Mouse (Mus musculus) forebrain, embryonic 16.5 days (tissue): ENCODE measurements at regions not wholly inside any gene's neighbourhood (a gene's known extent, or its start where the extent isn't known, plus 50 kb on each side); places are given as distances from the start of the nearest gene placed in this dataset.

Source experiments
- ATAC-seq: fragments of 200-750 bp; cut with Nextera tagmentation; 2 replicates; pipeline ENCODE4 v1.8.0; 2017; ENCODE audit warnings: mild to moderate bottlenecking, moderate library complexity
- H3K27ac ChIP-seq: fragments of 300-500 bp; sonication (generic); 2 replicates; pipeline ENCODE4 v1.5.1; 2014; ENCODE audit warnings: low read length, control low read depth
- H3K27me3 ChIP-seq: fragments of 300-500 bp; sonication (generic); replicated peaks from 2 replicates; pipeline ENCODE4 v1.6.1; 2014; ENCODE audit warnings: low read length; ENCODE audit not compliant: control insufficient read depth, insufficient read depth
- H3K36me3 ChIP-seq: fragments of 300-500 bp; sonication (generic); 2 replicates; pipeline ENCODE4 v1.6.1; 2014; ENCODE audit not compliant: control insufficient read depth, insufficient read depth
- H3K4me1 ChIP-seq: fragments of 300-500 bp; sonication (generic); replicated peaks from 2 replicates; pipeline ENCODE4 v1.6.1; 2014; ENCODE audit warnings: low read length; ENCODE audit not compliant: control insufficient read depth, insufficient read depth
- H3K4me2 ChIP-seq: fragments of 300-500 bp; sonication (generic); 2 replicates; pipeline ENCODE4 v1.6.1; 2014; ENCODE audit warnings: mild to moderate bottlenecking, low read length, control low read depth
- H3K4me3 ChIP-seq: fragments of 300-500 bp; sonication (generic); replicated peaks from 2 replicates; pipeline ENCODE4 v1.5.1; 2014; ENCODE audit warnings: mild to moderate bottlenecking, low read length, control low read depth
- H3K9ac ChIP-seq: fragments of 300-500 bp; sonication (generic); replicated peaks from 2 replicates; pipeline ENCODE4 v1.6.1; 2014; ENCODE audit warnings: low read depth, low read length, control low read depth
- H3K9me3 ChIP-seq: fragments of 300-500 bp; sonication (generic); 2 replicates; pipeline ENCODE4 v1.6.1; 2016; ENCODE audit warnings: low read length; ENCODE audit not compliant: control insufficient read depth
- WGBS: fragments of 180-500 bp; shearing (Covaris S2); extraction: QIAGEN DNeasy Blood & Tissue Kit; methylation state at CpG from one replicate; pipeline ENCODE4 v1.1.7; 2014; 5-methylcytosine and 5-hydroxymethylcytosine counted together

- no peak overlapping the region for H3K9ac ChIP-seq
- no peak overlapping the region for H3K4me3 ChIP-seq
- no peak overlapping the region for H3K4me2 ChIP-seq
- H3K27ac ChIP-seq: no peak overlapping the region
- no peaks in the 10 kb centered on the region for H3K4me1 ChIP-seq
- no peaks in the 10 kb centered on the region for H3K27me3 ChIP-seq
- no peaks in the 10 kb centered on the region for H3K9me3 ChIP-seq
- WGBS: 86% methylated on average over 4 of the region's 4 CpGs
- H3K36me3 ChIP-seq: no peaks in the 10 kb centered on the region
- ATAC-seq: no peak
These were observed 206.3 kb upstream of the Mkln1 start for GRCm38 (mm10) chr6:31192197-31192596.

GRCm38 (mm10) chr6:31193202-31193601 lies 205.3 kb upstream of the Mkln1 start:
- no peak for ATAC-seq
- WGBS: 86% methylated on average over 5 of the region's 5 CpGs

GRCm38 (mm10) chr6:31197631-31198338 lies 200.8 kb upstream of the Mkln1 start:
- Histone ChIP-seq H3K4me2 (no peak overlapping the region), H3K9ac (no peak overlapping the region), H3K4me3 (no peak overlapping the region), H3K4me1 (no peaks in the 10 kb centered on the region), H3K27me3 (no peaks in the 10 kb centered on the region), H3K36me3 (no peaks in the 10 kb centered on the region), H3K27ac (no peak overlapping the region), H3K9me3 (no peaks in the 10 kb centered on the region)
- WGBS: 63% methylated on average over 4 of the region's 4 CpGs
- ATAC-seq: no peak

More at GRCm38 (mm10) chr6:31193202-31193601, 205.3 kb upstream of the Mkln1 start:
- H3K4me1 ChIP-seq: no peaks in the 10 kb centered on the region
- no peak overlapping the region for H3K4me2 ChIP-seq
- H3K27me3 ChIP-seq: no peaks in the 10 kb centered on the region
- H3K27ac ChIP-seq: no peak overlapping the region
- H3K36me3 ChIP-seq: no peaks in the 10 kb centered on the region
- no peaks in the 10 kb centered on the region for H3K9me3 ChIP-seq
- H3K4me3 ChIP-seq: no peak overlapping the region
- H3K9ac ChIP-seq: no peak overlapping the region

- no peak for ATAC-seq
- H3K4me3 ChIP-seq: no peak overlapping the region
- no peak overlapping the region for H3K9ac ChIP-seq
- no peaks in the 10 kb centered on the region for H3K27me3 ChIP-seq
- 75% methylated on average over 8 of the region's 8 CpGs for WGBS
- no peak overlapping the region for H3K4me2 ChIP-seq
- no peaks in the 10 kb centered on the region for H3K36me3 ChIP-seq
- no peaks in the 10 kb centered on the region for H3K9me3 ChIP-seq
- no peaks in the 10 kb centered on the region for H3K4me1 ChIP-seq
- H3K27ac ChIP-seq: no peak overlapping the region
These were observed 200.2 kb upstream of the Mkln1 start for GRCm38 (mm10) chr6:31198340-31198739.

GRCm38 (mm10) chr6:31200705-31201104 lies 197.8 kb upstream of the Mkln1 start:
- no peak for ATAC-seq
- Histone ChIP-seq H3K36me3 (no peaks in the 10 kb centered on the region), H3K9me3 (no peaks in the 10 kb centered on the region), H3K9ac (no peak overlapping the region), H3K4me1 (no peaks in the 10 kb centered on the region), H3K4me3 (no peak overlapping the region), H3K4me2 (no peak overlapping the region), H3K27ac (no peak overlapping the region), H3K27me3 (no peaks in the 10 kb centered on the region)
- 81% methylated on average over 3 of the region's 3 CpGs for WGBS

- ATAC-seq: no peak
- H3K4me2 ChIP-seq: no peak overlapping the region
- WGBS: 88% methylated on average over 4 of the region's 4 CpGs
These were observed 197.1 kb upstream of the Mkln1 start for GRCm38 (mm10) chr6:31201375-31201972.

GRCm38 (mm10) chr6:31202594-31202993 lies 195.9 kb upstream of the Mkln1 start:
- Histone ChIP-seq H3K4me1 (no peaks in the 10 kb centered on the region), H3K27me3 (no peaks in the 10 kb centered on the region), H3K27ac (no peak overlapping the region), H3K36me3 (no peaks in the 10 kb centered on the region), H3K9ac (no peak overlapping the region), H3K4me2 (no peak overlapping the region), H3K9me3 (no peaks in the 10 kb centered on the region), H3K4me3 (no peak overlapping the region)
- no peak for ATAC-seq

More at GRCm38 (mm10) chr6:31201375-31201972, 197.1 kb upstream of the Mkln1 start:
- Histone ChIP-seq H3K27ac (no peak overlapping the region), H3K9ac (no peak overlapping the region), H3K9me3 (no peaks in the 10 kb centered on the region), H3K36me3 (no peaks in the 10 kb centered on the region), H3K4me1 (no peaks in the 10 kb centered on the region), H3K4me3 (no peak overlapping the region), H3K27me3 (no peaks in the 10 kb centered on the region)

- no peaks in the 10 kb centered on the region for H3K4me1 ChIP-seq
- WGBS: 87% methylated on average over 3 of the region's 3 CpGs
- H3K4me3 ChIP-seq: no peak overlapping the region
- no peak overlapping the region for H3K9ac ChIP-seq
- ATAC-seq: no peak
- no peak overlapping the region for H3K4me2 ChIP-seq
- no peaks in the 10 kb centered on the region for H3K27me3 ChIP-seq
- H3K27ac ChIP-seq: no peak overlapping the region
- no peaks in the 10 kb centered on the region for H3K36me3 ChIP-seq
- no peaks in the 10 kb centered on the region for H3K9me3 ChIP-seq
These were observed 194.1 kb upstream of the Mkln1 start for GRCm38 (mm10) chr6:31204434-31204833.

- no peaks in the 10 kb centered on the region for H3K4me1 ChIP-seq
- WGBS: 91% methylated on average over 4 of the region's 4 CpGs
- H3K4me3 ChIP-seq: no peak overlapping the region
- H3K36me3 ChIP-seq: no peaks in the 10 kb centered on the region
- H3K9ac ChIP-seq: no peak overlapping the region
- no peak overlapping the region for H3K27ac ChIP-seq
- no peaks in the 10 kb centered on the region for H3K9me3 ChIP-seq
- H3K4me2 ChIP-seq: no peak overlapping the region
- no peaks in the 10 kb centered on the region for H3K27me3 ChIP-seq
- ATAC-seq: no peak
These were observed 193.7 kb upstream of the Mkln1 start for GRCm38 (mm10) chr6:31204839-31205238.
